Mouse (Mus musculus) testis, postnatal 14 days (tissue): ENCODE measurements at regions not wholly inside any gene's neighbourhood (a gene's known extent, or its start where the extent isn't known, plus 50 kb on each side); places are given as distances from the start of the nearest gene placed in this dataset.

Source experiments
- DNase-seq: peaks from one replicate; pipeline ENCODE4 v3.0.0; 2021; ENCODE audit warnings: low spot score

GRCm38 (mm10) chr10:19188082-19188742 is 168.1 kb upstream of the Olig3 start:
- DNase-seq: no peak

- no peak for DNase-seq
Measured at GRCm38 (mm10) chr10:19187716-19188081, 168.6 kb upstream of the Olig3 start.

- no peak for DNase-seq
Measured at GRCm38 (mm10) chr10:19187084-19187615, 169.2 kb upstream of the Olig3 start.

- peak; percentile 8 for DNase-seq
Measured at GRCm38 (mm10) chr10:19185790-19186581, 170.3 kb upstream of the Olig3 start.

GRCm38 (mm10) chr10:19184886-19185285 is 169.4 kb upstream of the Tnfaip3 start:
- no peak for DNase-seq

- DNase-seq: no peak
Measured at GRCm38 (mm10) chr10:19177895-19178294, 162.4 kb upstream of the Tnfaip3 start.

- no peak for DNase-seq
Measured at GRCm38 (mm10) chr10:19177414-19177813, 162.0 kb upstream of the Tnfaip3 start.

- DNase-seq: no peak
Measured at GRCm38 (mm10) chr10:19176249-19176648, 160.8 kb upstream of the Tnfaip3 start.

GRCm38 (mm10) chr10:19171834-19172233 is 156.4 kb upstream of the Tnfaip3 start:
- no peak for DNase-seq

GRCm38 (mm10) chr10:19170596-19170995 is 155.1 kb upstream of the Tnfaip3 start:
- DNase-seq: no peak

- no peak for DNase-seq
Measured at GRCm38 (mm10) chr10:19169272-19169671, 153.8 kb upstream of the Tnfaip3 start.

- DNase-seq: no peak
Measured at GRCm38 (mm10) chr10:19168362-19168761, 152.9 kb upstream of the Tnfaip3 start.

GRCm38 (mm10) chr10:19167641-19168271 is 152.3 kb upstream of the Tnfaip3 start:
- DNase-seq: no peak

GRCm38 (mm10) chr10:19167101-19167500 is 151.6 kb upstream of the Tnfaip3 start:
- no peak for DNase-seq

GRCm38 (mm10) chr10:19162104-19162503 is 146.6 kb upstream of the Tnfaip3 start:
- no peak for DNase-seq

GRCm38 (mm10) chr10:19161149-19161548 is 145.7 kb upstream of the Tnfaip3 start:
- no peak for DNase-seq

- no peak for DNase-seq
Measured at GRCm38 (mm10) chr10:19154041-19154440, 138.6 kb upstream of the Tnfaip3 start.

- DNase-seq: no peak
Measured at GRCm38 (mm10) chr10:19152773-19153172, 137.3 kb upstream of the Tnfaip3 start.

GRCm38 (mm10) chr10:19150766-19151165 is 135.3 kb upstream of the Tnfaip3 start:
- no peak for DNase-seq

GRCm38 (mm10) chr10:19150005-19150404 is 134.5 kb upstream of the Tnfaip3 start:
- DNase-seq: no peak

- DNase-seq: no peak
Measured at GRCm38 (mm10) chr10:19149196-19149869, 133.9 kb upstream of the Tnfaip3 start.

- DNase-seq: no peak
Measured at GRCm38 (mm10) chr10:19141481-19141880, 126.0 kb upstream of the Tnfaip3 start.
